Mouse (Mus musculus): ENCODE measurements around the gene Ptgfrn. TPM values are rescaled to one million over a fixed set of nuclear protein-coding genes. Genes with fewer than 3 reads are reported as not detected.

Ptgfrn gene
- total and polyA plus RNA-seq, 3 experiments, result not detected

DNA sequence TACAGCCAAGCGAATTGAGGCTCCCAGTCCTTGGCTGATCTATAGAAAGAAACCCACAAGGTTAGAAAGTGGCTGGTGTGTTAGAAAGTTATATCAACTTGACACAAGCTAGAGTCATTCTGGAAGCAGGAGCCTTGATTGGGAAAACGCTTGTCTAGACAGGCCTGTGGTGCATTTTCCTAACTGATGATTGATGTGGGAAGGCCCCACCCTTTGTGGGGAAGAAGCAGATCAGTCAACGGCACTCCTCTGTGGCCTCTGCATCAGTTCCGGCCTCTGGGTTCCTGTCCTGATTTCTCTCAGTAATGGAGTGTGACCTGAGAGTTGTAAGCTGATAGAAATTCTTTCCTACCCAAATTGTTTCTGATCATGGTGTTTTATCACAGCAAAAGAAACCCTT lies 76.4 kb downstream of the Ptgfrn start:
- Histone ChIP-seq H3K79me2 (ENCODE audit: control insufficient read depth, insufficient read depth, low read length, poor library complexity) (no peaks in the 10 kb centered on the region), H3K9ac (ENCODE audit: control insufficient read depth, low read depth, low read length, poor library complexity, severe bottlenecking) (no peak overlapping the region), H3K27ac (ENCODE audit: control insufficient read depth, low read depth, low read length) (no peak overlapping the region), H3K4me3 (ENCODE audit: control insufficient read depth in 1 of 2, insufficient read depth in 1 of 2, low read depth in 2 of 2, low read length in 2 of 2) (no peak overlapping the region), H3K36me3 (ENCODE audit: control insufficient read depth in 1 of 2, insufficient read depth in 2 of 2, low read length in 2 of 2) (no peaks in the 10 kb centered on the region), H3K4me1 (ENCODE audit: control insufficient read depth in 1 of 2, insufficient read depth in 2 of 2, low read length in 2 of 2) (no peaks in the 10 kb centered on the region), H3K27me3 (ENCODE audit: control insufficient read depth in 1 of 2, insufficient read depth in 2 of 2, low read length in 2 of 2) (no peaks in the 10 kb centered on the region; a peak in 1 of 4 replicates), H3K9me3 (replicated peaks; ENCODE audit: insufficient read depth, low read length) (no peaks in the 10 kb centered on the region)
- TF ChIP-seq POLR2A (IDR thresholded peaks at IDR 0.05; ENCODE audit: control insufficient read depth in 1 of 2, insufficient read depth in 1 of 2, low read depth in 1 of 2, low read length in 2 of 2, poor library complexity in 1 of 2), result no peak
- DNase-seq (ENCODE audit: low read depth, low spot score), result no peak

DNA sequence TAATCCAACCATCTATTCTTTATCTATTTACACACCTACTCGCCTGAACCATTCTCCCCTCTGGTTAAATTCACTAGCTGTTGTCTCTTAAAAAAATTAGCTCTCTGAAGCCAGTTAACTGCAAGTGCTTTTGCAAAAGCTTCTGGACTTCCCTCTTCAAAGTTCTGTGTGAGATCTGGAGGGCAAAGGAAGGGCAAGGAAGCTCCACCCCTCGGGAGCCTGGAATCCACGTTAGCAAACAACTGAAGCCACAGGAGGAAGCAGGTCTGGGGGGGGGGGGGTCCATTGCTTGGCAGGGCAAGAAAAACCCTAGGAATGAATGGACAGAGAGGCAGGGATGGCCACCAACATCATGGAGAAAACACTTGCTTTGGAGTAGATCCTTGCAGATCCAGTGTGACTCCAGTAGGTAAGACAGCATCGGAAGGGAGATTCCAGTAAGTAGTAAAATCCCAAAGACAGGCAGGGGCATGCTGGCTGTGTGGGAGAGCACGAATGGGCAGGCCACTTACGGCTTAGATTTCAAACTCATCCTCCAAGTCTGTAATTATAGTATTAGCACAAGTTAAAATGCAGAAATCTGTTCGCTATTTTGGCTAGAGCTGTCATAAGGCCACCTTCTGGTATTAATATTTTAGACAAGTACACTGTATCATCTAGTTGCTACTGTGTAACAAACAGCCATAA lies 78.5 kb downstream of the Ptgfrn start:
- H3K4me3 ChIP-seq (ENCODE audit: control insufficient read depth in 1 of 2, insufficient read depth in 1 of 2, low read depth in 2 of 2, low read length in 2 of 2), result no peak overlapping the region
- no peak overlapping the region for H3K27ac ChIP-seq (ENCODE audit: control insufficient read depth, low read depth, low read length)
- no peak overlapping the region for H3K9ac ChIP-seq (ENCODE audit: control insufficient read depth, low read depth, low read length, poor library complexity, severe bottlenecking)
- DNase-seq (ENCODE audit: low read depth, low spot score), result no peak
- H3K36me3 ChIP-seq (ENCODE audit: control insufficient read depth in 1 of 2, insufficient read depth in 2 of 2, low read length in 2 of 2), result no peaks in the 10 kb centered on the region
- H3K4me1 ChIP-seq (ENCODE audit: control insufficient read depth in 1 of 2, insufficient read depth in 2 of 2, low read length in 2 of 2), result no peaks in the 10 kb centered on the region
- H3K27me3 ChIP-seq (ENCODE audit: control insufficient read depth in 1 of 2, insufficient read depth in 2 of 2, low read length in 2 of 2), result no peaks in the 10 kb centered on the region
- no peaks in the 10 kb centered on the region for H3K9me3 ChIP-seq (replicated peaks; ENCODE audit: insufficient read depth, low read length)
- no peak for TF ChIP-seq JUND (IDR thresholded peaks at IDR 0.05; ENCODE audit: low read depth, low read length)
- TF ChIP-seq CHD1 (IDR thresholded peaks at IDR 0.05; ENCODE audit: low read depth, low read length), result no peak
- no peak for TF ChIP-seq EP300 (IDR thresholded peaks at IDR 0.05; ENCODE audit: low read depth in 1 of 2, low read length in 2 of 2)
- no peaks in the 10 kb centered on the region for H3K79me2 ChIP-seq (ENCODE audit: control insufficient read depth, insufficient read depth, low read length, poor library complexity)

DNA sequence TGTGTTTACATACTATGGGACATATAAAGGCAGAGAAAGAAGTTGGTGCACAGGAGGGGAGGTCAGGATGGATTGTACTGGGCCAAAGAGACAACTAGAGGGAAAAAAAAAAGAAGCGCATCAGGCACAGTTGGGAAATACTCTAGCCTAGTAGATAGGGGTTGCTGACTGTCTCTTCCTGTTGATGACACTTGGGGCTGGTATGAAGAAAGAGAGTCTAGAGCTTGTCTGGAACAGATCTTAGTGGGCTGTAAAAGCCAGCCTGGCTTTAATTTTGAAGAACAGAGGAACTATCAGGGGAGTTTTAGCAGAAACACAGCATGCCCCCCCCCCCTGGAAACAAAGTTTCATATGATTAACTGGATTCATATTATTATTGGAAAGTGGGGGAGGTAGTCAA lies 79.4 kb downstream of the Ptgfrn start:
- Histone ChIP-seq H3K27me3 (ENCODE audit: control insufficient read depth in 1 of 2, insufficient read depth in 2 of 2, low read length in 2 of 2) (no peaks in the 10 kb centered on the region), H3K36me3 (ENCODE audit: control insufficient read depth in 1 of 2, insufficient read depth in 2 of 2, low read length in 2 of 2) (no peaks in the 10 kb centered on the region), H3K79me2 (ENCODE audit: control insufficient read depth, insufficient read depth, low read length, poor library complexity) (no peaks in the 10 kb centered on the region), H3K4me1 (ENCODE audit: control insufficient read depth in 1 of 2, insufficient read depth in 2 of 2, low read length in 2 of 2) (no peaks in the 10 kb centered on the region), H3K27ac (ENCODE audit: control insufficient read depth, low read depth, low read length) (no peak overlapping the region), H3K9me3 (replicated peaks; ENCODE audit: insufficient read depth, low read length) (no peaks in the 10 kb centered on the region), H3K4me3 (ENCODE audit: control insufficient read depth in 1 of 2, insufficient read depth in 1 of 2, low read depth in 2 of 2, low read length in 2 of 2) (no peak overlapping the region), H3K9ac (ENCODE audit: control insufficient read depth, low read depth, low read length, poor library complexity, severe bottlenecking) (no peak overlapping the region)
- no peak for DNase-seq (ENCODE audit: low read depth, low spot score)
- TF ChIP-seq KAT2A (conservative IDR thresholded peaks at IDR 0.05; ENCODE audit: low read depth, low read length), result no peak
- TF ChIP-seq ZKSCAN1 (IDR thresholded peaks at IDR 0.05; ENCODE audit: low read depth, low read length), result no peak
- TF ChIP-seq USF2 (IDR thresholded peaks at IDR 0.05; ENCODE audit: borderline replicate concordance in 1 of 2, insufficient read depth in 1 of 2, low read depth in 1 of 2, low read length in 2 of 2), result no peak
- TF ChIP-seq MEF2A (IDR thresholded peaks at IDR 0.05; ENCODE audit: extremely low read depth, insufficient replicate concordance, low read depth, low read length, poor library complexity, severe bottlenecking), result no peak
- no peak for TF ChIP-seq RAD21 (IDR thresholded peaks at IDR 0.05; ENCODE audit: low read depth, low read length)
- no peak for TF ChIP-seq ZMIZ1 (IDR thresholded peaks at IDR 0.05; ENCODE audit: low read depth, low read length)
- TF ChIP-seq MYC (IDR thresholded peaks at IDR 0.05; ENCODE audit: low read depth, low read length), result no peak
- no peak for TF ChIP-seq MYB (IDR thresholded peaks at IDR 0.05; ENCODE audit: low read depth, low read length)
- TF ChIP-seq MXI1 (IDR thresholded peaks at IDR 0.05; ENCODE audit: low read depth, low read length), result no peak
- TF ChIP-seq POLR2AphosphoS2 (IDR thresholded peaks at IDR 0.05; ENCODE audit: low read length), result no peak
- TF ChIP-seq TAL1 (IDR thresholded peaks at IDR 0.05; ENCODE audit: low read length), result no peak
- no peak for TF ChIP-seq UBTF (IDR thresholded peaks at IDR 0.05; ENCODE audit: borderline replicate concordance, insufficient read depth, low read depth, low read length)
- no peak for TF ChIP-seq BHLHE40 (IDR thresholded peaks at IDR 0.05; ENCODE audit: borderline replicate concordance, low read depth, low read length)
- TF ChIP-seq ZC3H11A (IDR thresholded peaks at IDR 0.05; ENCODE audit: low read depth, low read length), result no peak
- TF ChIP-seq POLR2AphosphoS5 (IDR thresholded peaks at IDR 0.05; ENCODE audit: borderline replicate concordance, low read depth, low read length), result no peak
- TF ChIP-seq ELF1 (IDR thresholded peaks at IDR 0.05; ENCODE audit: low read depth, low read length), result no peak
- no peak for TF ChIP-seq RCOR1 (IDR thresholded peaks at IDR 0.05; ENCODE audit: low read depth, low read length)
- no peak for TF ChIP-seq E2F4 (IDR thresholded peaks at IDR 0.05; ENCODE audit: borderline replicate concordance, low read depth, low read length)
- TF ChIP-seq SIN3A (IDR thresholded peaks at IDR 0.05; ENCODE audit: low read length), result no peak
